In genomic region chr5:43481824-43482223, GRCm38 (mm10) we compare ENCODE assay signal across 27 mouse cellular contexts.
"Had no signal": no experiment of that assay in that cellular context is flagged by ENCODE, and none has a peak within 500 bp of the region (broad histone marks: within the 10 kb centered on the region; RNA-seq: fewer than 3 reads in every experiment).

No protein-coding gene starts in this region.

- DNase-seq: gastrocnemius, adult 2 months; gastrocnemius, postnatal 10 days; gastrocnemius, postnatal 25 days; heart, adult 11 months; heart, adult 2 months; heart, postnatal 14 days; heart, postnatal 36 days; kidney, adult 18-20 months; kidney, adult 8-10 months; kidney, postnatal 10 days; kidney, postnatal 25 days; kidney, postnatal 4 days; liver; liver, embryonic 13.5 days had no signal

- H3K36me3 ChIP-seq: heart, embryonic 13.5 days; heart, embryonic 15.5 days; hindbrain, embryonic 13.5 days; hindbrain, embryonic 15.5 days; limb, embryonic 10.5 days; limb, embryonic 12.5 days; liver, embryonic 13.5 days; liver, embryonic 15.5 days had no signal

- H3K9ac ChIP-seq: heart, embryonic 13.5 days; heart, embryonic 15.5 days; hindbrain, embryonic 13.5 days; hindbrain, embryonic 15.5 days; limb, embryonic 12.5 days; liver, embryonic 13.5 days; liver, embryonic 15.5 days had no signal

- H3K4me1 ChIP-seq: heart, embryonic 13.5 days; heart, embryonic 15.5 days; hindbrain, embryonic 13.5 days; hindbrain, embryonic 15.5 days; liver, embryonic 13.5 days; liver, embryonic 15.5 days had no signal

- H3K27me3 ChIP-seq: heart, embryonic 13.5 days; heart, embryonic 15.5 days; hindbrain, embryonic 13.5 days; hindbrain, embryonic 15.5 days; limb, embryonic 12.5 days; liver, embryonic 13.5 days; liver, embryonic 15.5 days had no signal

- H3K4me2 ChIP-seq: heart, embryonic 11.5 days; heart, embryonic 13.5 days; heart, embryonic 15.5 days; hindbrain, embryonic 13.5 days; hindbrain, embryonic 15.5 days; limb, embryonic 12.5 days; liver, embryonic 11.5 days; liver, embryonic 13.5 days; liver, embryonic 15.5 days had no signal

- H3K4me3 ChIP-seq: gastrocnemius, adult 2 months; heart, adult 2 months; heart, embryonic 13.5 days; heart, embryonic 15.5 days; hindbrain, embryonic 13.5 days; hindbrain, embryonic 15.5 days; layer of hippocampus, adult 2 months; left cerebral cortex, adult 2 months; limb, embryonic 10.5 days; limb, embryonic 12.5 days; liver, embryonic 13.5 days; liver, embryonic 15.5 days had no signal

- H3K9me3 ChIP-seq: heart, embryonic 13.5 days; heart, embryonic 15.5 days; hindbrain, embryonic 13.5 days; hindbrain, embryonic 15.5 days; limb, embryonic 10.5 days; limb, embryonic 12.5 days; liver, embryonic 13.5 days; liver, embryonic 15.5 days had no signal

- H3K27ac ChIP-seq: gastrocnemius, adult 2 months; heart, adult 2 months; heart, embryonic 13.5 days; heart, embryonic 15.5 days; hindbrain, embryonic 13.5 days; hindbrain, embryonic 15.5 days; hindbrain, postnatal 0 days; layer of hippocampus, adult 2 months; left cerebral cortex, adult 2 months; limb, embryonic 10.5 days; limb, embryonic 12.5 days; liver, embryonic 13.5 days; liver, embryonic 15.5 days had no signal

- ATAC-seq: hindbrain, postnatal 0 days; intestine, postnatal 0 days had no signal
